Mouse (Mus musculus) B cell, adult 2 months (primary cell): ENCODE measurements around the gene Hpse.
A peak's percentile ranks its signal among the peaks of the same experiment; 100 is the strongest.

Source experiments
- DNase-seq, 2 experiments: peaks; one replicate each; pipeline ENCODE4 v3.0.0; 2022

Gene Hpse

DNA sequence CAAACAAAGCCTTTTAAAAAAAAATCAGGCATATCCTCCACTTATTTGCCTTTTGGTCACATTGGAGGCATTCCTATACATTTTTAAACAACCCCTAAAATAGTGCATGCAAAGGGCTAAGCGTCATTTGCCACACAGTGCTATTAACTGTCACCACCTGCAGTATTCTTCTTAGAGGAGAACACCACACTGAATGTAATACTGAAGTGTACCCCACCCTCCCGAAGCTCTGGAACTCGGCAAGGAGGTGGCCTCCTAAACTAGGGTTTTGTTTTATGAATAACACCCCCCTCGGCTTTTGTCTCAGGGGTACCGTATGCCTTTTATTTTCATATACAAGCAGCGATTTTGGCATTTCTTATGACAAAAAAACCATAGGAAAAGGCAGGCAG is 39.0 kb downstream of the Hpse start:
- peak in 1 of 2 experiments; percentile 12 for DNase-seq

DNA sequence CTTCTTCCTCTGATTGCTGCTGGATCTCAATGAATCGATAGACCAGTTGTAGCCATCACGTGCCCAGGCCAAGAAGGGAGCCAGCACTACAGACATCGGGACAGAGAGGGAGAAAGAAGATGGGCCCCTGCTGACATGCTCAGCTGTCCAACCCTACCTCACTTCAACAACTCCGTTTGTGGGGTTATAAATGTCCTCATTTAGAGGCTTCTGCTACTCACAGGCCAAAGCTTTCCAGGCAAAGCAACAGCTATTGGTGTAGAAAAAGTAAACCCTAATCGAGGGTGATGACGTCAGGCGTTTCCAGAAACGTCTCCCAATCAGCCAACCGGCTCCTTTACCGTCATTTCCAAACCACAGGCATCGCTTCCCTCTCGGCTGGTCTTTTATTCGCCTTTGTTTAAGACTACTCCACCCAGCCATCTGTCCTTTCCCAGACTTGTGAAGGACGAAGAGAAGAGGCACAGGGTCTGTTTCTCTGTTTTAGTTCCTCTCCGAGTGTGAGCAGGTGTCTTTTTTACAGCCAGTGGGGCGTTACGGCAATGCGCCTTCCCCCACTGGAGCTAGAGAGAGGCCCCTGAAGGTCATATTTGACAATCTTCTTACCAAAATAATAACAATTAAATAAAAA is 39.5 kb downstream of the Hpse start:
- DNase-seq, result peak; percentile 78 to 83

DNA sequence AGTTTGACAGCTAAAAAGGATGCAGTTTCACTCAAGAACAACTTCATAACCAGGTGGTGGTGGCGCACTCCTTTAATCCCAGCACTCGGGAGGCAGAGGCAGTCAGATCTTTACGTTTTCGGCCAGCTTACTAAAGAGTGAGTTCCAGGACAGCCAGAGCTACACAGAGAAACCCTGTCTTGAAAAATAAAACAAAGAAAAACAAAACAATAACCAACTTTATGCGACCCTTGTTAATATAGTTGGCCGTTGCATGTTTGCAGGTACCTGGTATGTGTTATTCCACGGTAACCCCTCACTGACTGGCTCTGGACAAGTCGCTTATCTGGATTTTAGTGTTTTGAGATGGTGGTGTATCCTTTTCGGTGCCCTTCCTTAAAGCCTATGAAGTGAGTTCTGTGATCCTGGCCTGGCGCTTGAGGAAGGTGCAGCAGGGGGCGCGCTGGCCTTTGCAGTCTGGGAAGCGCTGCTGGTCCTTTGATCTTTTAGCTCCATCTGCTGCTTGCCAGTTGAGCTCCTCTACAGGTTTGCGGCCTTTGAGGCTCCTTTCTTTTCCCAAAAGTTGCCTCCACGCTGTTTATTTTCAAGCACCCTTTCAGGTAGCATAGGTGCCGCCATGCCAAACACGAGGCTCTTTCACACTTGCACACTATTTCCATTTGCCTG is 44.7 kb downstream of the Hpse start, which contains the start of gene Coq2:
Coq2 (minus strand) TSS at position 430 of the 666 bp plus-strand sequence.
- DNase-seq, result peak; percentile 81 to 85

DNA sequence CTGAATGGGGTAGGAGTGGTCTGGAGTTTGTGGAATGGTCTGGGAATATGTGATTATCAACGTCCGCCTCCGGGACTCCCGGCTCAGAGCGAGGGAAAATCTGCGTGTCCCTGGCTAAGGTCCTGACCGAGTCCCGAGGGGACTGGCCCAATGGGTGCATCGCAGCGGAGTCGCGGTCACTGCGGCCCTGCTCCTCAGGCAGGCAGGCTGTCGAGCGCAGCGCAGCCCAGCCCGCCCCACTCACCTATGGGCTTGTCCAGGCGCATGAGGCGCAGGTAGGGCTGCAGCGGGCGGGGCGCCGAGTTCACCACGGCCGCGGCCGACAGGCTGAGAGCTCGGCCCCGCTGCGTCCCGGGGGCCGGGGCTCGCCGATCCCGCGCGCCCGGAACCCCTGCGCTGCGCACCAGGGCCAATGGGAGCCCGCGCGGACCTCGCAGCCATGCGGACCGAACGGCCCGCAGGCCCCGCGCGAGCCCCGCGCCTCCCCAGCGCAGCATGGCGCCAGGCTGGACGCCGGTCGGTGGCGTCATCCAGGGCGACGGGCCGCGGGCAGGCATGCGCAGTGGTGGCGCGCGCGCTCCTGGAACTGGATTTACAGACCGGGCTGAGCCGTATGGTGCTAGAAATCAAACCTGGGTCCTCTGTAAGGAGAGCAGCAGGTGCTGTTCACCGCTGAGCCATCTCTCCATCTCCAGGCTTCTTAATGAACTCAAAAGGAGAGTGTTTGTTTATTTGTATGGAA is 45.6 kb downstream of the Hpse start:
- DNase-seq, result peak; percentile 92 to 93

DNA sequence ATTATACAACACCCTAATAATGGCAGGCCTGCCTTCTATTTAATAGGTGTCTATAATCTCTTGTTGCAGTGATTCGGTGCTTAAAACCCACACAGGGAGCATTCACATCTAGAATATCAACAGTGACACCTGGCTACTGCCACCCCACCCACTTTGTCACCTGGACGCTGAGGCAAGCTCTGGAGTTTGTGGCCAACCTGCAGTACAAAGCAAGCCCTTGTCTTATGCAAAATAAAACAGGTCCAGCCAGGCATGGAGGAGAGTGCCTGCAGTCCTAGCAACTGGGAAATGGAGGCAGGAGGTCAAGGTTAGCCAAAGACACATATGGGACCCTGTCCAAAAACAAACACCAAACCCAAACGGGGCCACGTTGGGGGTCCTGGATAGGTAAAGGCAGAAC is 47.1 kb downstream of the Hpse start:
- no peak for DNase-seq

DNA sequence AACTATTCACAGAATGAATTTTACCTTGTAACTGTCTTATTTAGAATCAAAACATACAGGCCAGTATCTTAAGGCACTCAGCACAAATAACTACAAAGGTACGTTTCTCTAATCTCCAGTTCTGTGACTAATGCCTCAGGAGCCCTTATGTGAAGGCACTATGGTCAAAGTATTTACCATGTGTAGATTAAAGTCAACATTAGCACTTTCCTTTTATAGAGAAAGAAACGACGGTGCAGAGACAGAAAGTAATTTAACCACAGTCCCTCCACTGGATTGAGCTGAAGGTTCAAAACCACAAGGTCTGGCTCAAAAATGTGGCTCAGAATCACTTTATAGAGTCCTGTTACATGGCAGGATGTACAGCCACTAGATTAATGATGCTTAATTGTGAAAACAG is 47.6 kb downstream of the Hpse start:
- no peak for DNase-seq

DNA sequence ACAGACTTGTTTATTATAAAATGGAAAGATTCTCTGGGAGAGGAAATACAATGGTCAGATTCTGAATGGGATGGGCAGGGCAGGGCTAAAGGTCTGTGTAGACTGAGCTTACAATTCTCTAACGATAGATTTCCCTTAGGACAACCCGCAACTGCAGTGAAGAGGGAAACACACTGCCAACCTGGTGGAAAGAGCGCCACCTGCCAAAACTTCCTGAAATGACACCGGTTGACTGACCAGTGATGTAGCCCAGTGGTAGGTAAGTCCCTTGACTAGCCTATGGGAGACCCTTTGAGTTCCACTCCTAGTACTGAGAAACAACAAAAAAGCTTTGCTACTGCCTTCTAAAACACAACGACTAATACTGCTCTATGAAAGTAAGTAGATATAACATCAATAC is 48.1 kb downstream of the Hpse start:
- DNase-seq, result peak; percentile 63 to 64

DNA sequence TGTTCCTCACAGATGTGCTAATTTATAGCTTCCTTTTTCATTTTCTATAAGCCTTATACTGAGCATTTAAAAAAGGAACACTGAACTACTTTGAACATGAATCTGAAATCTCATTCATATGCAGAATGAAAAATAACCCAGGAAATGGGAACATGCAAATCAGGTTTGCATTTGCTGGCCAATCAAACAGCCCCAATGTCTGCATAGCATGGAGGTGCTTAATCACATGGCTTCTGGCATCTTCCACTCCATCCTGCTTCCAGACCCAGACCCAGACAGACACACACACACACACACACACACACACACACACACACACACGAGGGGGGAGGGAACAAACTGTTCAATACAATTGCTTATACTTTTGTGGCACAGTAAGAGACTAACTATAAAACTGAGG is 52.6 kb downstream of the Hpse start:
- DNase-seq, result no peak

DNA sequence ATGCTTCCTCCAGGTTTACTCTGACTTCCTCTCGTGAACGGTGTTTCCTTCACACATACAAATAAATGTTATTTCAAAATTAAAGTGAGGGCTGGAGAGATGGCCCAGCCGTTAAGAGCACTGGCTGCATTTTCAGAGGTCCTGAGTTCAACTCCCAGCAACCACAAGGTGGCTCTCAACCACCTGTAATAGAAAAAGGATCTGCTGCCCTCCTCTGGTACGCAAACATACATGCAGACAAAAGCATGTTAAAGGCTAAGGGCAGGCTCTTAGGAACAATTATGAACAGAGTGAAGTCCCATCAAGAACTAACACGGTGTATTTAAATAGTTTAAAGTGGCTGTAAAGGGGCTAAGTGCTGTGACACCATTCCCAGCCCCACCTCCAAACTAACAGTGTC is 55.7 kb downstream of the Hpse start:
- DNase-seq, result peak; percentile 74 to 79

DNA sequence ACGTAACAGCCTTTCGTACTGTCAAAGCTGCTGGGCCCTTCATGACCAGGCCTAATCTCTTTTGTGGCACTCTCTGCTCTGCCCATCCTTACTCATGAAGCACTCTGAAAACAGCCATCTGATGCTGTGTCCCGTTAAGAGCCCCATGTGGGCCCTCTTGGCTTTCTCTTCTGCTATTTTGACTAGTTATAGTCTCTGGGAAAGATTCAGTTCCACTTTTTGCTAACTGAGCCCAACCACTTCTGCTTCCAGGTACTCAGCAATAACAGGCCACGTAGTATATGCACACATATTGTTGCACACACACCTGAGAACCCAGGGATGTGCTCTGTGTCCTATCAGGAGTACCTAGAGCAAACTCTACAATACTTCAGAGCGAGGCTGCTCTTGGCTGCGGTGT is 56.5 kb downstream of the Hpse start:
- peak; percentile 68 to 80 for DNase-seq

DNA sequence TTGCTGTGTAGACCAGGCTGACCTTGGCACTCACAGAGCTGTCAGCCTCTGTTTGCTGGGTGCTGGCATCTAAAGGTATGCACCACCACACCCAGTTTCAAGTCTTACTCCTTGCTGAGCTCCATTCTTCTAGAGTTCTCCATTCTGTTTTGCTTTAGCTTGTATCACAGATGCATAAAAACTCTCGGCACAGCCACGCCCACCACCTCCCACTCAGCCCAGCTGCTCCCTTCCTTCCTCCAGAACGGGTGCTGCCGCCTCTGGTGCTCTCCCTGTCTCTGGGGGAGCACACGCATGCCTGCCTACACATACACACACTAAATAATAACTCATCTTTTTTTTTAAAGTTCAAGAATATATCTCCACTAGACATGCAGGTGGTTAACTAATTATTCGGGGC is 61.1 kb downstream of the Hpse start:
- no peak for DNase-seq

DNA sequence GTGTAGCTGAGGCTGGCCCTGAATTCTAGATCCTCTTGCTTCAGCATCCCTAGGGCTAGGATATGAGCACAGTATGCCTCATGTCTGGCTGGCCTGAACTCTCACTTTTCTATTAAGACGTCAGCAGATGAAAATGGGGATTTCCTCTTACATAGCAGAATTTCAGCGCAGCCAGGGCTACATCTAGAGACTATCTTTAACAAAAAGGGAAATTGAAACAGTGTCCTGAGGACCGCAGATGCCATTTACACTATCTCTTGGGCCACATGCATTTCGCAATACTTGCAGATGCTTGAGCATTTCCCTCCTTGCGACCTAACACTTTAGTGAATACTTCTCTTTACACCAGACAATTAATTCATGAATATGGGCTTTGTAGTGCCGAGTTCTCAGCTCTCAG is 63.2 kb downstream of the Hpse start:
- DNase-seq, result peak in 1 of 2 experiments; percentile 51

DNA sequence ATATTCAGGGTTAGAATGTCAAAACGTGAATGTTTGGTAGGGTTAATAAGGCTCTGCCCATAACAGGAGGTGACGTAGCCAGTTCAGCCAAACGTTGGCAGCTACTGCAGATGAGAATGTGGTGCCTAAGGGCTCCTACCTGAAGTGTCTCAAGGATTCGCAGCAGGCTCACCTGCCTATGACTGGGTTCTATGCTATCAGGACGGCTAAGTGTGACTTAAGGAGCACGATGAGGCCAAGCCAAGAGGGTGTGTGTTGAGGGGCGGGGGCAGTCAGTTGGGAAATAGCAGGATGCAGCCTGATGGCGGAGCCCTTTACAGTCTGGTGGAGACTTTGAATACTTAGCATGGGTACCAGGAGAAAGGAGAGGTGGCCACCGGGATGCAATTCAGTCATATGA is 67.2 kb downstream of the Hpse start:
- no peak for DNase-seq

DNA sequence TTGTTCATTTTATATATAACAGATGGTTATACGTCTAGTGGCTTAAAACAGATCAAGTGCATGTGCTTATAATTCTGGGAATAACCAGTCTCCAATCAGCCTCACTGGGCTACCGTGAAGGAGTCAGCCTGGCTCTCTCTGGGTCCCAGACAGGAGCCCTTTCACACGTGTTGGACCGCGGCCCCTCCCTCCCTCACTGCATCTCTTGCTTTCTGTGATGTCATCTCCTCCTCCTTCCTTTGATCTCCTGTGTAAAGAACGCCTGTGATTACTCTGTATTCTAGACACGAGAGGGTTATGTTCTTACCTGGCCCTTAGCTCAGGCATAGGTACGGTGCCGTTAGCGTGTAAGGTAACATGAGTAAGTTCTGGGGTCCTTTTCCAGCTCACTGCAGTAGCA is 68.0 kb downstream of the Hpse start:
- no peak for DNase-seq

DNA sequence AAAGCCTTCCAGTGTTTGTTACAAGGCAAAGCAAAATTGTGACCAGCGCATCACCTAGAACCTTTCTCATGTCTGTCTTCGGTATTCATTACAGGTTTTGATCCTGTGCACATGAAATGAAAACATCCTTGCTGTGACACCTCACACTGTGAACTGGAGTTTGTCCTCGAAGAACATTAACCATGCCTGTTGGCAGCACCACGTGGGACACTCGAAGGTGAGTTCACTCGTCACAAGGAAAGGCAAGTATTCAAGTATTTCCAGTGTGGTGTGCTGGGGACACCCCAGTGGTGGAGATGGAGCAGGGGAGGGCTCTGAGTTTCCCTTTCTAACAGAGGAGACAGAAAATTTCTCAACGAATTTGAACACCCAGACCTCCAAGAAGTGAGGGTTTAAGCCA is 68.5 kb downstream of the Hpse start:
- no peak for DNase-seq

DNA sequence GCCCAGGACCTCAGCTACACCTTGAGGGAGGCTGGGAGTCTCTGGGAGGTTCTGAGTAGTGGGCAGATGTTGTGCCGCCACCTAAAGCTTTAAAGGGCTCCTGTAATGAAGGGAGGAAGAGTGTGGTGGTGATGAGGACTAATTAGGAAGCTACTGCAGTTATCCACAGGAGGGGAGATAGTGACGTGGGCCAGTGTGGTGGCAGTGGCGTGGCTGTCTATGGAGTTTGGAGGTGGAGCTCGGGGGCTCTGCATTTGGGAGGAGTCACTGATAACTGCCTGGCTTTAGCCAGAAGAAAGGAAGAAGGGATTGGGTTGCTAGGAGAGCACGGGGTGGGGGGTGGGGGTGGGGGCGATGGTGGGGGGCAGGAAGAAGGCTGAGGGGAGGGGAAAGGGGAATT is 71.0 kb downstream of the Hpse start:
- no peak for DNase-seq

DNA sequence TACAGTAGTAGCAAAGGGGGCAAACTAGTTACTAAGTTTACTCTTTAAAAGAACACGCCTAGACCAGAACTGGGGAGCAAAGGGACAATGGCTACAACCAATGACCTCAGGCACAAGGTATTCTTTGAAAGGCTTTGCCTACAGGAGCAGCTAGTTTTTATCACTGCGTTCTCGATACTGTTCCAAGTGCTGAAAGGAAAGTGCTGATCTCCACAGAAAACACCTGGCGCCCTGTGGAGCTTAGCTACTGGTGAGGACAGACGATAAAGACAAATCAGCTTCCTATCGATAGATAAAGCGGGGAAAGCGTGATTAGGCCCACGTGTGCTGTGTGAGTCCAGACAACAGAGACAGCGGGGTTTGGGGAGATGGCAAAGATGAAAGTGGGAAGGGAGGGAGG is 71.5 kb downstream of the Hpse start:
- no peak for DNase-seq

DNA sequence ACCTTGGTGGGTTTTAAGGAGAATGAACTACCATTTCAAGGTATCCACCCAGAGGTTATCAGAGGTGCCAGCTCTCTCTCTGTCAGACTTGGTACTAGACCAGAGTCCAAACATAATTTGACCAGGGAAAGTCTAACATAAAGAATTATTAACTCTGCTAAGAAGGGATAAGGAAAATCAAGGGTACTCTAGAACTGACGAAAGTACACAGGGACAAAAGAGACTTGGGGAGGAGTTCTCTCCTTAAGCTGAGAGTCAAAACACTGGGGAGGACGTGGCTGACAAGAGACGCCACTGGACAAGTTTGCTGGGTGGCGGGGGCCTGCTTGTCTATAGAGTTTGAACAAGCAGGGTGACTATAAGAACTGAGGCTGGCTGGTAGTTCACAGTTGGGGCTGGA is 73.0 kb downstream of the Hpse start:
- no peak for DNase-seq

DNA sequence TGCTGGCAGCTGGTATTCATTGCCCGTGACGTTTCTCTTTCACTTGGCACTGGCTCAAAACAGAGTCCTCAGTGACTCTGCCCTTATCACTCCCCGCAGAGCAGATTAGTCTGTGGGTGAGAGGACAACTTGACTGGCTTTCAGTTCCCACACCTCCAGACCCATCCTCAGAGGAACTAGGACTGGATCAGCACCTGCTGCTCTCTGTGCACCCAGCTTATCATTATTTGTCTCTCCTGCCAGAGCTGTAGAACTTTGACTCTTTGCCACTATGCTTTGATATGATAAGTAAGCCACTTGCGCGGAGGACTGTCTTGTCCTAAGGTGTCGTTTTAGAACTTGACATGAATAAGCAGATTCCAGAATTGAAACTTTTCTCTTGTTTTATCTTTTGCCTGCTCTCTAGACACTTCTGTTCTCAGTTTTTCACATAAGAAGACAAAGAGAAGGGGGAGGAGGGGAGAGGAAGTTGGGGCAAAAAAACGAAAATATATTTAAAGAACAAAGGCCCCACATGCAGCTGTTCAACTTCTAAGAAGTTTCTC is 75.5 kb downstream of the Hpse start:
- DNase-seq, result peak; percentile 51 to 52

DNA sequence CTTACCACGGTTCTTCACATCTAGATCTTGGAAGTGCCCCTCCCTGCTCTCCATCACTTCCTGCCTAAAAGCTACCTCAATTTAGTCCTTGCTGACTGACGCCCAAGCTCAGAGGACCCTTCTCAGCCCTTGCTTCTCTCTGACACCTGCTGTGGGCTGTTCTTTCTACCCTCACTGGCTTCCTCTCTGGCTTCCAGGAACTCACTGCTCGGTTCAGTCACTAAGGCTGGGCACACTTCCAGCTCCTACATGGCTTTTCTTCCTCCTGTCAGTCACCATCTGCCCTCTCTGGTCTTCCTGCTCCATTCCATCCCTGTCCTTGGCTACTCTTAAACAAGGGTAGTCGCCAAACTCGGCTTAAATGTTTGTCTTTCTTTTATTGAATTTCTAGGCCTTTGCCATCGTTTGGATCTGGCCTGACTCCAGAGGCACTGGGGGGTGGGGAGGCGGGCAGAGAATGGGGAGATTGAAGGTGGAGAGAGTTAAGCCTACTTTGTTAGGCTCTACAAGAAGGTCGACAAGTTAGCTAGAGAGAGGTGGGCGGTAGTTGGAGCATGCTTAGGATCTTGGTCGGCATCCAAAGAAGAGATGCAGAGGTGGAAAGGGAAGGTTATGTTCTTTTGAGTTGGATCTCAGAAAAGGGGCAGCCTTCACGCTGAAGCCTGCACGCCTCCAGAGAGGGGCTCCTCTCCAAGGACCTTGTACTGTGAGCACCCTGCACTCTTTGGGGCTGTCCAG is 76.1 kb downstream of the Hpse start:
- DNase-seq, result peak in 1 of 2 experiments; percentile 44

DNA sequence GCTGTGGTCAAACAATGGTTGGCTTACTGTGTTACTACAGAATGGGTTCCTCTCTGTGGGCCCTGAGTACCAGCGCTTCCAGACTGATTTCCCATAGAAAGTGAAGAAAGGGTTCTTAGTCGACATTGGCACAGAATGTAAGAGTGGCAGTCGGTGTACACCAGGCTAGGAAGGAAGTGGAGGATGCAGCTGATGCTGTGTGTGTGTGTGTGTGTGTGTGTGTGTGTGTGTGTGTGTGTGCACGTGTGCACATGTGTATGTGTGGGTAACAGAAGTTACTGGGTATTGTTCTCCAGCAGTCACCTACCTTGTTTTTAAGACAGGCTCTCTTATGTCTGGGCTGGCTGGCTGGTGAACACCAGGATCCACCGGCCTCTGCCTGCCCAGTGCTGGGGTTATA is 77.2 kb downstream of the Hpse start:
- DNase-seq, result no peak

DNA sequence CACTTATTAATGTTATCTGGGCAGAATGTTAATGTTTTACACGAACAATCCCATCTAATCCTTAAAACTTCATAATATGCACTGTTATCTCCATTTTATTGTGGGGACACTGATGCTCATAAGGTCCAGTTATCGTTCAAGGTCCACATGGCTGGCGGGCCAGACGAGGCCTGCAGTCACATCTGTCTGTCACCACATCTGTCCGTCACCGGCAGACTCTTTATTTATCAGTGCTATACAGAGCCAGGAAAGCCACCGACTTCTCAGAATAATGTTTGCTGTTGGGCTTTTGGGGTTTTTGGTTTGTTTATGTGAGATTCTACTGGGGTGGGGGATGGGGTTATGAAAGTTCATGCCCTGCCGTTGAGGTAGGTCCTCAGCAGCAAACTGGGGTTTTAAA is 81.0 kb downstream of the Hpse start:
- no peak for DNase-seq
